Mouse (Mus musculus): Measurements from ENCODE around the gene Uba52. TPM values are rescaled to one million over a fixed set of nuclear protein-coding genes. Genes with fewer than 3 reads are reported as not detected.

The Uba52 gene
- polyA plus RNA-seq, 1 experiment: 768 TPM

DNA sequence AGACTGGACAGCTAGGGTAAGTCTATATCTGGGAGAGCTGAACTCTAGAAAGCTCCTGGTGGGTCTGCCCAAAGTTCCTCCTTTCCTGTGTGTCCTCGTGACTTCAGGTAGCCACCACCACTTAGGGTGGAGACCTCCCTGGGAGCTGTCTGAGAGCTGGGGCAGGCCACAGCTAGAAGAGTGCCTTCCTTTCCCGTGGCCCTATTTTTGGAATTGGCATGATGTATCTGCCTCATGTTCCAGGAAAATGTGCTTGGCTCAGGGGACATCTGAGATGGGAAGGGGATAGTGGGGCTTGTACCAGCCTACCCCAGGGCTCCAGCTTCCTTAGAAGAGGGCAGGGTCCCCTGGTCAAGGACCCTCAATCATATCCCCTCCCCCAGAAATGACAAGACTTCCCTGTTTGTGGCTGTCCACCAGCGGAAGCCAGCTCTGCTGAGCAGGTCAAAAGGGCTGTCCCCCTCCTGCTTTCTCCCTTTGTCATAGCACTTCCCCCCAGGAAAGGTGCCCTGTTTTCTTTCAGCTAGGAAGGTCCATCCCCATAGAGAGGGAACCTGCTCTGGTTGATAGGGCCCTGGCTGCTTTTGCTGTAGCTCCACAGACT lies 41.1 kb upstream of the Uba52 start:
- Histone ChIP-seq H3K4me1 (ENCODE audit: control insufficient read depth, insufficient read depth, low read length) (peaks cover 17% of the 10 kb centered on the region), H3K36me3 (ENCODE audit: control insufficient read depth, insufficient read depth, low read length) (no peaks in the 10 kb centered on the region), H3K27ac (ENCODE audit: control insufficient read depth, insufficient read depth, low read depth, low read length) (peak overlapping the region; percentile 33; the same call in 1 of the 2 replicates), H3K27me3 (ENCODE audit: control insufficient read depth, insufficient read depth, low read length) (no peaks in the 10 kb centered on the region), H3K4me3 (ENCODE audit: control insufficient read depth, low read depth, low read length) (no peak overlapping the region)
- TF ChIP-seq CTCF (IDR thresholded peaks at IDR 0.05; ENCODE audit: control insufficient read depth, insufficient read depth, insufficient replicate concordance, low read depth, low read length) (no peak), POLR2A (IDR thresholded peaks at IDR 0.05; ENCODE audit: control insufficient read depth, low read depth, low read length) (no peak)

DNA sequence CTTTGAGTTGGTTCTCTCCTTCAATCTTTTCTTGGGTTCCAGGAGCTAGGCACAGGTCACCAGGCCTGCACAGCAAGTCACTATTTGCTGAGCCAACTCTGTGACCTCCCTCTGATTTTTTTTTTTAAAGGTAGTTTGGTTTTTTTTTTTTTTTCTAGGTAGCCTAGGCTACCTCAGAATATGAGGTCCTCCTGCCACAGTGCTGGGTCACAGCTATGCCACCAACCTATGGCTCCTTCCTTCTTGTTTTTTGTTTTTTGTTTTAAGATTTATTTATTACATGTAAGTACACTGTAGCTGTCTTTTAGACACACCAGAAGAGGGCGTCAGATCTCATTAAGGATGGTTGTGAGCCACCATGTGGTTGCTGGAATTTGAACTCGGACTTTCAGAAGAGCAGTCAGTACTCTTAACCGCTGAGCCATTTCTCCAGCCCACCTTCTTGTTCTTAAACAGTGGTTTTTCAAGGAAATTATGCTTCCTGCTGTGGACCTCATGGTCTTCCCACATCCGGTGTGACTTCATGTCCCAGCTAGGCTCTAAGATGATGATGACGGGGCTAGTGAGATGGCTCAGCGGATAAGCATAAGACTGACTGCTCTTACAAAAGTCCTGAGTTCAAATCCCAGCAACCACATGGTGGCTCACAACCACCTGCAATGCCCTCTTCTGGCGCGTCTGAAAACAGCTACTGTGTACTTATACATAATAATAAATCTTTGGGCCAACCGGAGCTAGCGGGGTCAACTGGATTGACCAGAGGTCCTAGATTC lies 39.0 kb upstream of the Uba52 start:
- TF ChIP-seq CTCF (IDR thresholded peaks at IDR 0.05; ENCODE audit: control insufficient read depth, insufficient read depth, insufficient replicate concordance, low read depth, low read length) (no peak), POLR2A (IDR thresholded peaks at IDR 0.05; ENCODE audit: control insufficient read depth, low read depth, low read length) (no peak)
- H3K4me1 ChIP-seq (ENCODE audit: control insufficient read depth, insufficient read depth, low read length): peaks cover 17% of the 10 kb centered on the region
- no peaks in the 10 kb centered on the region for H3K27me3 ChIP-seq (ENCODE audit: control insufficient read depth, insufficient read depth, low read length)
- H3K4me3 ChIP-seq (ENCODE audit: control insufficient read depth, low read depth, low read length): no peak overlapping the region
- no peaks in the 10 kb centered on the region for H3K36me3 ChIP-seq (ENCODE audit: control insufficient read depth, insufficient read depth, low read length)
- H3K27ac ChIP-seq (ENCODE audit: control insufficient read depth, insufficient read depth, low read depth, low read length): no peak overlapping the region

DNA sequence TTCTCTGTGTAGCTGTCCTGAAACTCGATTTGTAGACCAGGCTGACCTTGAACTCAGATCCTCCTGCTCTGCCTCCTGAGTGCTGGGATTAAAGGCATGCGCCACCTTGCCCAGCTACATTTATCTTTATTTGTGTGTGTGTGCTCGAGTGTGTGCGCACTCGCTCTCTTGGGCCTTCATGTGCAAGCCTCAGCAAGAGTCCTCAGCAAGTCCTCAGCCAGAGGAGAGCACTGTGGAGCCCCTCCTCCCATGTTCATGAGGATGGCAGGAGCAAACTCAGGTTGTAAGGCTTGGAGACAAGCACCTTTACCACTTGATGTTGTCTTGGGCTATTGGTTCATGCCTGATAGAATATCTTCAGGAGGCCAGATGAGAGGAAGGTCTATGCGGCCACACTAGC lies 37.2 kb upstream of the Uba52 start:
- no peak for TF ChIP-seq CTCF (IDR thresholded peaks at IDR 0.05; ENCODE audit: control insufficient read depth, insufficient read depth, insufficient replicate concordance, low read depth, low read length)
- TF ChIP-seq POLR2A (IDR thresholded peaks at IDR 0.05; ENCODE audit: control insufficient read depth, low read depth, low read length): no peak
- Histone ChIP-seq H3K4me1 (ENCODE audit: control insufficient read depth, insufficient read depth, low read length) (peaks cover 11% of the 10 kb centered on the region), H3K27ac (ENCODE audit: control insufficient read depth, insufficient read depth, low read depth, low read length) (no peak overlapping the region), H3K36me3 (ENCODE audit: control insufficient read depth, insufficient read depth, low read length) (no peaks in the 10 kb centered on the region), H3K27me3 (ENCODE audit: control insufficient read depth, insufficient read depth, low read length) (no peaks in the 10 kb centered on the region), H3K4me3 (ENCODE audit: control insufficient read depth, low read depth, low read length) (no peak overlapping the region)

DNA sequence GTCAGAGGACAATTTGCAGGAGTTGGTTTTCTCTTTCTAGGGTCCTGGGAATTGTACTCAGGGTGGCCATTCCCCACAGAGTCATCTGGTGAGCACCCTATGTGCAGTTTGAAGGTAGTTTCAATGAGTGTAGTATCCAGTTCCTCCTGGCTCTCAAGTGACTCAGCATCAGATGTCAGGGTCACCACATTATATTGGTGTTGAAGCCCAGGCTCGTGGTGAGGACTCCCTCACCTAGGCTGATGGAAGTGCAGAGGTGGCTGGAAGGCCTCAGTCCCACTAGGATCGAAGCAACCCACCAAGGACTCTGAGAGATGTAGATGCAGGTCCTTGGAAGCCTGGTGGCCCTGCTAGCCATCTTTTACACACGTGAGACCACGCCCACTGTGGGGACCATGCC lies 35.8 kb upstream of the Uba52 start:
- no peaks in the 10 kb centered on the region for H3K27me3 ChIP-seq (ENCODE audit: control insufficient read depth, insufficient read depth, low read length)
- no peak for TF ChIP-seq CTCF (IDR thresholded peaks at IDR 0.05; ENCODE audit: control insufficient read depth, insufficient read depth, insufficient replicate concordance, low read depth, low read length)
- no peak for TF ChIP-seq POLR2A (IDR thresholded peaks at IDR 0.05; ENCODE audit: control insufficient read depth, low read depth, low read length)
- peaks cover 4% of the 10 kb centered on the region for H3K4me1 ChIP-seq (ENCODE audit: control insufficient read depth, insufficient read depth, low read length)
- no peak overlapping the region for H3K4me3 ChIP-seq (ENCODE audit: control insufficient read depth, low read depth, low read length)
- H3K27ac ChIP-seq (ENCODE audit: control insufficient read depth, insufficient read depth, low read depth, low read length): no peak overlapping the region
- H3K36me3 ChIP-seq (ENCODE audit: control insufficient read depth, insufficient read depth, low read length): no peaks in the 10 kb centered on the region

- Histone ChIP-seq H3K36me3 (ENCODE audit: control insufficient read depth, insufficient read depth, low read length) (no peaks in the 10 kb centered on the region), H3K27me3 (ENCODE audit: control insufficient read depth, insufficient read depth, low read length) (no peaks in the 10 kb centered on the region), H3K4me3 (ENCODE audit: control insufficient read depth, low read depth, low read length) (no peak overlapping the region), H3K27ac (ENCODE audit: control insufficient read depth, insufficient read depth, low read depth, low read length) (peak overlapping the region; percentile 30), H3K4me1 (ENCODE audit: control insufficient read depth, insufficient read depth, low read length) (peaks cover 8% of the 10 kb centered on the region)
- TF ChIP-seq CTCF (IDR thresholded peaks at IDR 0.05; ENCODE audit: control insufficient read depth, insufficient read depth, insufficient replicate concordance, low read depth, low read length): peak; percentile 22; the same call in 1 of the 2 replicates
- TF ChIP-seq POLR2A (IDR thresholded peaks at IDR 0.05; ENCODE audit: control insufficient read depth, low read depth, low read length): no peak
These were observed 33.6 kb upstream of the Uba52 start for GRCm38 (mm10) chr8:70544200-70544687.

DNA sequence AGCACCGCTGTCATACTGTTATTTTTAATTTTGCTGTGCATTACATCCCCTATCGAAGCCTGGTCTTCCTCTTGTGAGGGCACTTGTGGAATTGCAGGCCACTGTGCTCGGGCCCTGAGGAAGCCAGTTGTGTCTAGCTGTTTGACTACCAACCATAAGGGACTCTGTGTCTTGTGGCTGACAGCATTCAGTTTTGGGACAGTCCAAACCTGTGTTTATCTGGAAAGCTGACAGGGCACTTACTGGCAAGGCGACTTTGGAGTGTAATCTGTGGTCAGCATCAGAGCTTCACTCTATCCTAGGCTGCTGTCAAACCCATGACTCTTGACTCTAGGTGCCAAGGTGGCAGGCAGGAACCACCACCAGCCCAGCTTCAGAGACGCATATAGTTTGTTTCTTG lies 30.5 kb upstream of the Uba52 start:
- Histone ChIP-seq H3K27ac (ENCODE audit: control insufficient read depth, insufficient read depth, low read depth, low read length) (no peak overlapping the region), H3K4me1 (ENCODE audit: control insufficient read depth, insufficient read depth, low read length) (peaks cover 10% of the 10 kb centered on the region), H3K36me3 (ENCODE audit: control insufficient read depth, insufficient read depth, low read length) (no peaks in the 10 kb centered on the region), H3K4me3 (ENCODE audit: control insufficient read depth, low read depth, low read length) (peak overlapping the region; percentile 90), H3K27me3 (ENCODE audit: control insufficient read depth, insufficient read depth, low read length) (no peaks in the 10 kb centered on the region)
- TF ChIP-seq POLR2A (IDR thresholded peaks at IDR 0.05; ENCODE audit: control insufficient read depth, low read depth, low read length): no peak
- no peak for TF ChIP-seq CTCF (IDR thresholded peaks at IDR 0.05; ENCODE audit: control insufficient read depth, insufficient read depth, insufficient replicate concordance, low read depth, low read length)

DNA sequence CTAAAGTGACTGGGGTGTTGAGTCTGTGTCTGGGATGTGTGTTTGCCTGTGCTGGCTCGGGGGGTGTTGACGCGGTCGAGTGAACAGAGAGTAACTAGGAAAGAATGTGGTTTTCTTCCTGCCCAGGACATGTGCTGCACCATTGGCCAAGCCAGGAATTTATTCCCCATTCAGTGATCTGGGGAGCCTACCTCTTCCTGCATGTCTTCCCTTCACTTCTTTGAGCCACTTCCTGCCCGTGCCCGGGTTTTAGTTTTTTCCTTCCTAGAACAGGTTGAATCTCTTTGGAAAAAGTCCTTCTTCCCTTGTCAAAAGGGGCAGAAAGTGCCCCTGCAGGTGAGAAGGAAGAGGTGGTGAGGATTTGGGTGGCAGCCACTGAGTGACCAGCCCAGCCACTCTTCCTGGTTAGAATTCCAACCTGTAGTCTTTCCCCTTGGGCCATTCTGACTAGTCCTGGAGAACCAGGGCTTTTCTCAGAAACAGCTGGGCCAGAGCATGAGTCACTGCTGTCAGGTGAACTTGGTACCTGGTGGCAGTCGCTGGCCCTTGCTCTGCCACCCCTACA lies 30.0 kb upstream of the Uba52 start:
- H3K27ac ChIP-seq (ENCODE audit: control insufficient read depth, insufficient read depth, low read depth, low read length): peak overlapping the region; percentile 91
- no peaks in the 10 kb centered on the region for H3K36me3 ChIP-seq (ENCODE audit: control insufficient read depth, insufficient read depth, low read length)
- peaks cover 10% of the 10 kb centered on the region for H3K4me1 ChIP-seq (ENCODE audit: control insufficient read depth, insufficient read depth, low read length)
- no peaks in the 10 kb centered on the region for H3K27me3 ChIP-seq (ENCODE audit: control insufficient read depth, insufficient read depth, low read length)
- H3K4me3 ChIP-seq (ENCODE audit: control insufficient read depth, low read depth, low read length): peak overlapping the region; percentile 90
- TF ChIP-seq CTCF (IDR thresholded peaks at IDR 0.05; ENCODE audit: control insufficient read depth, insufficient read depth, insufficient replicate concordance, low read depth, low read length): no peak
- no peak for TF ChIP-seq POLR2A (IDR thresholded peaks at IDR 0.05; ENCODE audit: control insufficient read depth, low read depth, low read length)

Measured in testis, adult 2 months (tissue).